Mouse (Mus musculus): ENCODE data around the gene Zfp408. TPM values are rescaled to one million over a fixed set of nuclear protein-coding genes. Genes with fewer than 3 reads are reported as not detected.
"Not testable (repeated sequence)": the region's sequence is repeated elsewhere in the genome, so short reads cannot be mapped to it uniquely, and the experiment has no call there.

Zfp408 gene
- total and polyA plus RNA-seq, 2 experiments from 2014 or later, result 8.7 to 30.7 TPM

DNA sequence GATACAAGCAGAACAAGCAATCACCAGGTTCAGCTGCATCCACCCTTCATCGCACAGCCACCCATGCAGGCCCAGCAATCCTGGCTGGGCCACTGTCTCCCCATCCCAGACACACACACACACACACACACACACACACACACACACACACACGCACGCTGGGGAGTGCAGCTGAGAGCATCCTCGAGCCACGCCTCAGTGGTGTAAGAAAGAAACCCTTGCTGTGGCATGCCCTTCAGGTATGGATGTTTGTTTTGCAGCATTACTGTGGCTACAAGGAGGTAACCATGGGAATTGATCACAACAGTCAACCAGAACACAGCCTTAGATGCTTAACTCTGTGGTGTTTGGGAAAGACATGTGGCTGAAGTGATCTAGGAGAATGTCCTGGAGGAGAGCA lies 17.3 kb downstream of the Zfp408 start:
- Histone ChIP-seq H3K4me1 (ENCODE audit: insufficient read depth) (no peaks in the 10 kb centered on the region), H3K4me3 (ENCODE audit: low read depth, low read length) (no peak overlapping the region), H3K27me3 (ENCODE audit: insufficient read depth, low read length) (no peaks in the 10 kb centered on the region), H3K9me3 (ENCODE audit: low read length) (no peaks in the 10 kb centered on the region), H3K9ac (no peak overlapping the region), H3K36me3 (ENCODE audit: insufficient read depth) (no peaks in the 10 kb centered on the region), H3K4me2 (ENCODE audit: low read depth) (no peak overlapping the region), H3K27ac (ENCODE audit: low read depth, low read length) (no peak overlapping the region)
- no peak for ATAC-seq
- no peak for TF ChIP-seq CTCF (IDR thresholded peaks at IDR 0.05; ENCODE audit: low read depth)
- WGBS, result 88% methylated on average over 5 of the region's 5 CpGs
- DNase-seq, result no peak

DNA sequence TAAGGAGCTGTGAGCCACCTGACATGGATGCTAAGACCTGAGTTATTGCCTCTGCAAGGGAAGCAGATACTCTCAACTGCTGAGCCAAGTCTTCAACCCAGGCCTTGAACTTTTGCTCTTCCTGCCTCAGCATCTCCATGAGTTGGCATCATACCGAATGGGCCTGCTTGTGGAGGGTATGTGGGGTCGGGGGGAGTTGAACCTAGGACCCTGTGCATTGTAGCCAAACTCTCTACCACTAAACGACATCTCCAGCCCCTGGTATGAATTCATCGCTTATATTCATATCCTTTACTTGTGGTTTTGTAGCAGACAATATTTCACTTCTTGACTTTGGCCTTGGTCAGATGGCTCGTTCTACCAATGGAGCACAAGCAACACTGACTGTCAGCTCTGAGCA lies 17.8 kb downstream of the Zfp408 start:
- Histone ChIP-seq H3K4me1 (ENCODE audit: insufficient read depth) (no peaks in the 10 kb centered on the region), H3K27ac (ENCODE audit: low read depth, low read length) (no peak overlapping the region), H3K36me3 (ENCODE audit: insufficient read depth) (no peaks in the 10 kb centered on the region), H3K27me3 (ENCODE audit: insufficient read depth, low read length) (no peaks in the 10 kb centered on the region), H3K4me2 (ENCODE audit: low read depth) (no peak overlapping the region), H3K4me3 (ENCODE audit: low read depth, low read length) (no peak overlapping the region), H3K9ac (no peak overlapping the region), H3K9me3 (ENCODE audit: low read length) (no peaks in the 10 kb centered on the region)
- 89% methylated on average over 5 of the region's 5 CpGs for WGBS
- no peak for TF ChIP-seq CTCF (IDR thresholded peaks at IDR 0.05; ENCODE audit: low read depth)
- DNase-seq, result no peak
- ATAC-seq, result no peak

GRCm38 (mm10) chr2:91630384-91630783 lies 19.2 kb downstream of the Zfp408 start:
- Histone ChIP-seq H3K36me3 (ENCODE audit: insufficient read depth) (0 out of 2 replicates have a peak, but pooled peaks cover 4% of the 10 kb centered on the region), H3K4me3 (ENCODE audit: low read depth, low read length) (no peak overlapping the region), H3K4me2 (ENCODE audit: low read depth) (no peak overlapping the region), H3K27me3 (ENCODE audit: insufficient read depth, low read length) (no peaks in the 10 kb centered on the region), H3K27ac (ENCODE audit: low read depth, low read length) (no peak overlapping the region), H3K4me1 (ENCODE audit: insufficient read depth) (no peaks in the 10 kb centered on the region), H3K9me3 (ENCODE audit: low read length) (no peaks in the 10 kb centered on the region), H3K9ac (no peak overlapping the region)
- ATAC-seq (no peak), DNase-seq (no peak)
- no peak for TF ChIP-seq CTCF (IDR thresholded peaks at IDR 0.05; ENCODE audit: low read depth)
- WGBS, result 92% methylated on average over 12 of the region's 12 CpGs

DNA sequence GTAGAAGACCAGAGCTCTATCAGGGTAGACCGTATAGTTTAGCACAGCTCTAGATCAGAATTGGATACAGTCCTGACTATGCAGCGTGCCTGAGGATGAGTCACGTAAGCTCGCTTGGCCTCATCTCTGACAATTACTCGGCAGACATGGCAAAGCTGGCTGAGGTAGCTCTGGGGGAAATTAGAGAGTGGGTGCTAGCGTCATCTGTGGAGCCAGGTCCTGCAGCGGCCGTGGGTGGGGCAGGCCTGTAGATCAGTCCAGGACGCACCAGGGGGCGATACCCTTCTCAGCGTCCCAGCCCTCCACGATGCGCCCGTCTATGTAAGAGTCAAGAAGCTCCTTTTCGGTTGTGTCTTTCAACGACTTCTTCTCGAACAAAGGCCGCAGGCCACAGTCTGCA lies 19.9 kb downstream of the Zfp408 start:
- H3K4me3 ChIP-seq (ENCODE audit: low read depth, low read length), result no peak overlapping the region
- no peak overlapping the region for H3K9ac ChIP-seq
- 0 out of 2 replicates have a peak, but pooled peaks cover 6% of the 10 kb centered on the region for H3K36me3 ChIP-seq (ENCODE audit: insufficient read depth)
- WGBS, result 86% methylated on average over 18 of the region's 18 CpGs
- H3K4me1 ChIP-seq (ENCODE audit: insufficient read depth), result no peaks in the 10 kb centered on the region
- ATAC-seq, result no peak
- no peak for TF ChIP-seq CTCF (IDR thresholded peaks at IDR 0.05; ENCODE audit: low read depth)
- no peaks in the 10 kb centered on the region for H3K27me3 ChIP-seq (ENCODE audit: insufficient read depth, low read length)
- DNase-seq, result no peak
- no peak overlapping the region for H3K4me2 ChIP-seq (ENCODE audit: low read depth)
- no peaks in the 10 kb centered on the region for H3K9me3 ChIP-seq (ENCODE audit: low read length)
- no peak overlapping the region for H3K27ac ChIP-seq (ENCODE audit: low read depth, low read length)

DNA sequence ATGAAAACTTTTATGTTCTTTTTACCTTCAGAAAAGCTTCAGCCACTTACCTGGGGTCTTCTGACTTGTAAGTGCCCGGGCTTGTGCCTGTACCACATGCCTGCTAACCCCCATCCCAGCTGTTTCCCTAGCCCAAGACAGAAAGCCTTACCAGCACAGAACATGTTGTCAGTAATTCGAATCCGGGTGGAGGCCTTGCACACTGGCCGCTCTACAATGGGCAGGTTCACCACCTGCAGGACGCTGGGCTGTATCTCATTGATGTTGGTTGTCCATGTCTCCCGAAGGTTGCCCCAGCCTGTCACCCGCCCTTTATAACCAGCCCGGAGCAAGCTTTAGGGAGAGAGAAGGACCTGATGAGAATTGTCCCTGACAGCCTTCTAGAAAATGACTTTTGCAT lies 21.4 kb downstream of the Zfp408 start:
- ATAC-seq (no peak), DNase-seq (no peak)
- no peak overlapping the region for H3K27ac ChIP-seq (ENCODE audit: low read depth, low read length)
- no peaks in the 10 kb centered on the region for H3K4me1 ChIP-seq (ENCODE audit: insufficient read depth)
- WGBS, result 91% methylated on average over 8 of the region's 8 CpGs
- H3K36me3 ChIP-seq (ENCODE audit: insufficient read depth), result 0 out of 2 replicates have a peak, but pooled peaks cover 11% of the 10 kb centered on the region
- no peak for TF ChIP-seq CTCF (IDR thresholded peaks at IDR 0.05; ENCODE audit: low read depth)
- no peaks in the 10 kb centered on the region for H3K27me3 ChIP-seq (ENCODE audit: insufficient read depth, low read length)
- no peak overlapping the region for H3K4me2 ChIP-seq (ENCODE audit: low read depth)
- H3K4me3 ChIP-seq (ENCODE audit: low read depth, low read length), result no peak overlapping the region
- no peaks in the 10 kb centered on the region for H3K9me3 ChIP-seq (ENCODE audit: low read length)
- no peak overlapping the region for H3K9ac ChIP-seq

DNA sequence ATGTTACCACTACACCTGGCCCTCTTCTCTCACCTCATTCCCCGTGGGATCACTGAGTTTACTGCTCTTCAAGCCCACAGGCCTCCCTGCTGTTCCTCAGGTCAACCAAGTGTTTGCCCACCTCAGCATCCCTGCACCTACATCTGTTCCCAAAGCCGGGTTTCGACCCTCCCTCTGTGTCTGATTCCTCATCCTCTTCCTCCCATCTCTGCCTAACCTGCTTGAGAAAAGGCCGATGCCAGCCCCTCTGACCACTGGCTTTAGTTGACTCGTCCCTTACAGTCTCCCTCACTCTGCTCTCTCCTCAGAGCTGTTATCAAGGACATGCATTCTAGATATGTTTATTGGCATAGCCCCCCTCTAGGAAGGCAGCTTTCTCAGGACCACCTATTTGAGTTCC lies 22.1 kb downstream of the Zfp408 start:
- no peaks in the 10 kb centered on the region for H3K27me3 ChIP-seq (ENCODE audit: insufficient read depth, low read length)
- TF ChIP-seq CTCF (IDR thresholded peaks at IDR 0.05; ENCODE audit: low read depth), result no peak
- WGBS, result 74% methylated on average over 5 of the region's 5 CpGs
- peaks cover 13% of the 10 kb centered on the region for H3K36me3 ChIP-seq (ENCODE audit: insufficient read depth)
- no peak overlapping the region for H3K27ac ChIP-seq (ENCODE audit: low read depth, low read length)
- no peaks in the 10 kb centered on the region for H3K4me1 ChIP-seq (ENCODE audit: insufficient read depth)
- no peak overlapping the region for H3K9ac ChIP-seq
- ATAC-seq (no peak), DNase-seq (no peak)
- no peak overlapping the region for H3K4me3 ChIP-seq (ENCODE audit: low read depth, low read length)
- H3K4me2 ChIP-seq (ENCODE audit: low read depth), result no peak overlapping the region
- no peaks in the 10 kb centered on the region for H3K9me3 ChIP-seq (ENCODE audit: low read length)

- WGBS, result 89% methylated on average over 7 of the region's 7 CpGs
- H3K4me2 ChIP-seq (ENCODE audit: low read depth); H3K27ac ChIP-seq (ENCODE audit: low read depth, low read length); H3K4me1 ChIP-seq (ENCODE audit: insufficient read depth); ATAC-seq; H3K9ac ChIP-seq; DNase-seq; H3K4me3 ChIP-seq (ENCODE audit: low read depth, low read length); H3K9me3 ChIP-seq (ENCODE audit: low read length); H3K27me3 ChIP-seq (ENCODE audit: insufficient read depth, low read length): not testable (repeated sequence)
- H3K36me3 ChIP-seq (ENCODE audit: insufficient read depth), result peaks cover 49% of the 10 kb centered on the region
Measured at GRCm38 (mm10) chr2:91623366-91623765, 26.2 kb downstream of the Zfp408 start.

DNA sequence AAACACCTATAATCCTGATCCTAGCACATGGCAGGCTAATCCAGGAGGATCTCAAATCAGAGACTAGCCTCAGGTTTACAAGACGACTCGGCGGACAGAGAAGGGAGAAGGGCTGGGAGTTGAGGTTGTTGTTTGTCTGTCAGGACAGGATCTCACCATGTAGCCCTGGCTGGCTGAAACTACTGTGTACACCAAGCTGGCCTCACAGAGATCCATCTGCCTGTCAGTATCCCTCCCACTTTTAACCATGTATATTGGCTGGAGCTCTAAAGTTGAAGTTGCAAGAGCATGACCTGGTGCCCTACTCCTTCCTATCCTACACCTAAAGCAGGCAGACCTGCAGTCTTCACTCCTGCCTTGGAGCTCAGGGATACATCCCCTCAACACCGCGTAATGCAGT lies 27.2 kb downstream of the Zfp408 start:
- TF ChIP-seq CTCF (IDR thresholded peaks at IDR 0.05; ENCODE audit: low read depth), result no peak
- no peak overlapping the region for H3K9ac ChIP-seq
- no peak for ATAC-seq
- no peak overlapping the region for H3K4me3 ChIP-seq (ENCODE audit: low read depth, low read length)
- H3K9me3 ChIP-seq (ENCODE audit: low read length), result no peaks in the 10 kb centered on the region
- DNase-seq, result no peak
- no peaks in the 10 kb centered on the region for H3K4me1 ChIP-seq (ENCODE audit: insufficient read depth)
- no peaks in the 10 kb centered on the region for H3K27me3 ChIP-seq (ENCODE audit: insufficient read depth, low read length)
- no peak overlapping the region for H3K27ac ChIP-seq (ENCODE audit: low read depth, low read length)
- H3K4me2 ChIP-seq (ENCODE audit: low read depth), result no peak overlapping the region
- WGBS, result 92% methylated on average over 5 of the region's 5 CpGs
- H3K36me3 ChIP-seq (ENCODE audit: insufficient read depth), result peaks cover 59% of the 10 kb centered on the region

- not testable (repeated sequence) for H3K27me3 ChIP-seq (ENCODE audit: insufficient read depth, low read length); H3K9ac ChIP-seq; H3K4me3 ChIP-seq (ENCODE audit: low read depth, low read length); H3K27ac ChIP-seq (ENCODE audit: low read depth, low read length); H3K9me3 ChIP-seq (ENCODE audit: low read length); H3K4me1 ChIP-seq (ENCODE audit: insufficient read depth); DNase-seq; ATAC-seq; H3K4me2 ChIP-seq (ENCODE audit: low read depth)
- H3K36me3 ChIP-seq (ENCODE audit: insufficient read depth), result peaks cover 39% of the 10 kb centered on the region
Measured at GRCm38 (mm10) chr2:91609370-91609769, 40.2 kb downstream of the Zfp408 start.
